Mouse (Mus musculus) myocyte (in vitro differentiated cells): ENCODE results near the gene Lamtor2.

Source experiments
- CEBPB ChIP-seq: IDR thresholded peaks from 2 replicates; pipeline ENCODE4 v1.6.1; 2011; ENCODE audit warnings: mild to moderate bottlenecking, moderate library complexity; ENCODE audit not compliant: poor library complexity, insufficient read depth, severe bottlenecking
- E2F4 ChIP-seq: IDR thresholded peaks from one replicate; pipeline ENCODE4 v1.6.1; 2011; ENCODE audit warnings: mild to moderate bottlenecking, control low read depth, moderate library complexity; ENCODE audit not compliant: insufficient read depth
- MAX ChIP-seq: IDR thresholded peaks from one replicate; pipeline ENCODE4 v1.6.1; 2011; ENCODE audit warnings: low read depth, mild to moderate bottlenecking, control low read depth
- MYOD1 ChIP-seq, 3 experiments: IDR thresholded peaks; one replicate each; pipeline ENCODE4 v1.6.1; 2011; ENCODE audit warnings: control low read depth in 2 of 3, low read depth in 2 of 3, mild to moderate bottlenecking in 2 of 3, moderate library complexity in 1 of 3; ENCODE audit not compliant: insufficient read length in 2 of 3, control insufficient read depth in 1 of 3
- POLR2A ChIP-seq: IDR thresholded peaks from one replicate; pipeline ENCODE4 v1.6.1; 2011; ENCODE audit warnings: low read depth, mild to moderate bottlenecking, control low read depth, moderate library complexity; ENCODE audit not compliant: insufficient read length
- POLR2AphosphoS2 ChIP-seq: IDR thresholded peaks from one replicate; pipeline ENCODE4 v1.6.1; 2011; ENCODE audit warnings: low read depth, control low read depth; ENCODE audit not compliant: insufficient read length
- TCF12 ChIP-seq: IDR thresholded peaks from one replicate; pipeline ENCODE4 v1.6.1; 2011; ENCODE audit warnings: mild to moderate bottlenecking, control low read depth; ENCODE audit not compliant: poor library complexity, insufficient read depth, severe bottlenecking
- USF1 ChIP-seq: IDR thresholded peaks from one replicate; pipeline ENCODE4 v1.6.1; 2011; ENCODE audit warnings: low read depth, mild to moderate bottlenecking, control low read depth, moderate library complexity

GRCm38 (mm10) chr3:88559596-88559995, 6.7 kb upstream of the Lamtor2 start:
- TF ChIP-seq POLR2A, result no peak
- no peak for TF ChIP-seq MAX
- TF ChIP-seq MYOD1 (IDR thresholded peaks at IDR 0.05; ENCODE audit: control insufficient read depth in 1 of 3, insufficient read length in 2 of 3, low read depth in 2 of 3), result no peak
- no peak for TF ChIP-seq TCF12
- TF ChIP-seq E2F4, result no peak
- TF ChIP-seq USF1, result no peak
- TF ChIP-seq CEBPB, result no peak
- no peak for TF ChIP-seq POLR2AphosphoS2
